Mouse (Mus musculus): ENCODE data around the gene Atp6v1fnb. TPM values are rescaled to one million over a fixed set of nuclear protein-coding genes. Genes with fewer than 3 reads are reported as not detected.

Atp6v1fnb gene
- total and polyA plus RNA-seq, 3 experiments, result 0.13 TPM; not detected in 2

DNA sequence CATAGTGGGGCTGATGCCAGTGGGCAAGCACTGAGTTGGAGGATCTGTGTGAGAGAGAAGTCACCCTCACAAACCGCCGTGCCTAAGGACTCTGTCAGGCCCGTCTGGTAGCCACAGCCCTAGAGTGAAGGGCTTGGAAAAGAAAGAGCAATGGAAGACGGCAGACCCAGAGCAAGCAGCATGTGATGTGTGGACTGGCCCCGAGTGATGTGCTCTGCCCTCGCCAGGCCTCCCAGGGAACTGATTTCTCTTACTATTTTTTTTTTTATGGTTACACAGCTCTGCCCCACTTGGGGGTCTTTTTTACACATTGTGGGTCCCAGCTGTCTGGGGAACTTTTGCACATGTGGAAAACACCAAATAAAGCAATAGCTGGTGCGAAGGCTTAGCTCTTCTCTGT lies 9.7 kb upstream of the Atp6v1fnb start:
- peaks cover 0 to 2% of the 10 kb centered on the region in 2 experiments; a peak in 1 of 4 replicates for H3K4me1 ChIP-seq (ENCODE audit: control insufficient read depth in 1 of 2, insufficient read depth in 2 of 2, low read length in 2 of 2)
- H3K4me3 ChIP-seq (ENCODE audit: control insufficient read depth in 1 of 2, insufficient read depth in 1 of 2, low read depth in 2 of 2, low read length in 2 of 2), result no peak overlapping the region
- H3K36me3 ChIP-seq (ENCODE audit: control insufficient read depth in 1 of 2, insufficient read depth in 2 of 2, low read length in 2 of 2), result no peaks in the 10 kb centered on the region
- DNase-seq (ENCODE audit: low read depth, low spot score), result no peak
- H3K27ac ChIP-seq (ENCODE audit: control insufficient read depth, low read depth, low read length), result no peak overlapping the region
- H3K9me3 ChIP-seq (replicated peaks; ENCODE audit: insufficient read depth, low read length), result no peaks in the 10 kb centered on the region
- peaks cover 0 to 2% of the 10 kb centered on the region in 2 experiments; a peak in 1 of 4 replicates for H3K27me3 ChIP-seq (ENCODE audit: control insufficient read depth in 1 of 2, insufficient read depth in 2 of 2, low read length in 2 of 2)
- no peak overlapping the region for H3K9ac ChIP-seq (ENCODE audit: control insufficient read depth, low read depth, low read length, poor library complexity, severe bottlenecking)
- no peak for TF ChIP-seq ZC3H11A (IDR thresholded peaks at IDR 0.05; ENCODE audit: low read depth, low read length)
- TF ChIP-seq POLR2AphosphoS2 (IDR thresholded peaks at IDR 0.05; ENCODE audit: low read length), result no peak
- no peak for TF ChIP-seq RCOR1 (IDR thresholded peaks at IDR 0.05; ENCODE audit: low read depth, low read length)
- no peak for TF ChIP-seq KAT2A (conservative IDR thresholded peaks at IDR 0.05; ENCODE audit: low read depth, low read length)
- no peak for TF ChIP-seq TCF12 (IDR thresholded peaks at IDR 0.05; ENCODE audit: low read depth, low read length)
- TF ChIP-seq RAD21 (IDR thresholded peaks at IDR 0.05; ENCODE audit: low read depth, low read length), result no peak
- TF ChIP-seq MAZ (IDR thresholded peaks at IDR 0.05; ENCODE audit: low read depth, low read length), result no peak
- no peaks in the 10 kb centered on the region for H3K79me2 ChIP-seq (ENCODE audit: control insufficient read depth, insufficient read depth, low read length, poor library complexity)

DNA sequence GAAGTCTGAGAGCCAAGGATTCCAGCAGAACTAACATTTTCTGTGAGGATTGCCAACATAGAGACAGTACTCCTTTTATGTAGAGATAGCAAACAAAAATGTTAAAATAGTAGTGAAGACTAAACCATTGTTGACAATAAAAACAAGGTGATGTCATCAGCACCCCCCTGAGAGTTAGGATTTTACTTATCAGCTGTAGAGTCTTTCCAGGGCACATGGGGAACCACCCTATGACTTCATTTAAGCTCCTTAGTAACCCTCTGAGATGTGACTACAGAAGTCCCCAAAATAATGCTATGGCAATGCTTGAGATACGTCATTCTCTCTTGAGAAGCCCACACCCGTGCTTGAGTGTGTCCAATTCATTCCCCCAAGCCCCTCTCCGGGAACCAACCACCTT lies 7.8 kb upstream of the Atp6v1fnb start:
- no peak overlapping the region for H3K9ac ChIP-seq (ENCODE audit: control insufficient read depth, low read depth, low read length, poor library complexity, severe bottlenecking)
- H3K4me3 ChIP-seq (ENCODE audit: control insufficient read depth in 1 of 2, insufficient read depth in 1 of 2, low read depth in 2 of 2, low read length in 2 of 2), result no peak overlapping the region
- no peak for TF ChIP-seq USF1 (IDR thresholded peaks at IDR 0.05; ENCODE audit: low read depth, low read length)
- no peak for TF ChIP-seq JUND (IDR thresholded peaks at IDR 0.05; ENCODE audit: low read depth, low read length)
- TF ChIP-seq ETS1 (IDR thresholded peaks at IDR 0.05; ENCODE audit: low read depth, low read length), result peak; percentile 53
- no peaks in the 10 kb centered on the region for H3K9me3 ChIP-seq (replicated peaks; ENCODE audit: insufficient read depth, low read length)
- no peak overlapping the region for H3K27ac ChIP-seq (ENCODE audit: control insufficient read depth, low read depth, low read length)
- H3K79me2 ChIP-seq (ENCODE audit: control insufficient read depth, insufficient read depth, low read length, poor library complexity), result peaks cover 6% of the 10 kb centered on the region
- no peak for DNase-seq (ENCODE audit: low read depth, low spot score)
- H3K27me3 ChIP-seq (ENCODE audit: control insufficient read depth in 1 of 2, insufficient read depth in 2 of 2, low read length in 2 of 2), result no peaks in the 10 kb centered on the region
- peaks cover 0 to 3% of the 10 kb centered on the region in 2 experiments; a peak in 1 of 4 replicates for H3K36me3 ChIP-seq (ENCODE audit: control insufficient read depth in 1 of 2, insufficient read depth in 2 of 2, low read length in 2 of 2)
- peaks cover 0 to 4% of the 10 kb centered on the region in 2 experiments; a peak in 1 of 4 replicates for H3K4me1 ChIP-seq (ENCODE audit: control insufficient read depth in 1 of 2, insufficient read depth in 2 of 2, low read length in 2 of 2)

DNA sequence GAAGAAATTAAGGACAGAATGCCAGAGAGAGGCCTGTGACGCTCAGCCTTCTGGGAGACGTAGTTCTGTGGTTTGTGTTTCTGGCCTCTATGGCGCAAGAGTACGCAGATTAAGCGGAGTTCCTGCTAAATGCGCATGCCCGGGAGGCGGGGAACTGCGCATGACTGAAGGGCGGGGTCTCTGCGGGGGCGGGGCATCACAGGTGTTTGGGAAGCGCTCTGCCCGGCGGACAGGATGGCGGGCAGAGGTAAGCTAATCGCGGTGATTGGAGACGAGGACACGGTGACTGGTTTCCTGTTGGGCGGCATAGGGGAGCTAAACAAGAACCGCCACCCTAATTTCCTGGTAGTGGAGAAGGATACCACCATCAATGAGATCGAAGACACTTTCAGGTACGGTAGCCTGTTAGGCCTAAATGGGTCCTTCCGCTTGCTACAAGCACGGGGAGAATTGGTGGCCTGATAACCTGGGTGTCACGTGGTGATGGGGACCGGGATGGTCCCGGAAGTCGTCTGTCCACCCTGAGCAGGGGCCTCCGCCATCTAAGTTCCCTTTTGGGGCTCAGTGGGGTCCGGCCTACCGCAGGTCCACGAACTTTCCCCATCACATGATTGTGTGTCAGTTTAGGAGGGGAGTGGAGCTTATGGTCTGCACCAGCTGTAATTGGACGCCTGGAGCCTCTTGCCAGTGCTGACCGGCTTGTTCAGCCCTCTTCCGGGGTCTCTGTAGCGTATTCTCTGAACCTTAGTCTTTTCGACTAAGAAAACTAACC lies 3.5 kb upstream of the Atp6v1fnb start, which contains the start of gene Atp6v1f:
TSS of gene Atp6v1f (plus strand) at position 136 of the 772 bp plus-strand sequence.
- Histone ChIP-seq H3K4me1 (ENCODE audit: control insufficient read depth in 1 of 2, insufficient read depth in 2 of 2, low read length in 2 of 2) (peaks cover 2 to 11% of the 10 kb centered on the region in 2 experiments; a peak in 2 of 4 replicates), H3K4me3 (ENCODE audit: control insufficient read depth in 1 of 2, insufficient read depth in 1 of 2, low read depth in 2 of 2, low read length in 2 of 2) (peak within 1 kb of the TSS; percentile 93 to 94), H3K27ac (ENCODE audit: control insufficient read depth, low read depth, low read length) (peak within 1 kb of the TSS; percentile 76), H3K27me3 (ENCODE audit: control insufficient read depth in 1 of 2, insufficient read depth in 2 of 2, low read length in 2 of 2) (no peaks in the 10 kb centered on the region), H3K36me3 (ENCODE audit: control insufficient read depth in 1 of 2, insufficient read depth in 2 of 2, low read length in 2 of 2) (peaks cover 3 to 12% of the 10 kb centered on the region in 2 experiments; a peak in 3 of 4 replicates), H3K79me2 (ENCODE audit: control insufficient read depth, insufficient read depth, low read length, poor library complexity) (peaks cover 14% of the 10 kb centered on the region), H3K9ac (ENCODE audit: control insufficient read depth, low read depth, low read length, poor library complexity, severe bottlenecking) (peak within 1 kb of the TSS; percentile 89), H3K9me3 (replicated peaks; ENCODE audit: insufficient read depth, low read length) (no peaks in the 10 kb centered on the region)
- peak; percentile 98 for DNase-seq (ENCODE audit: low read depth, low spot score)
- no peak for TF ChIP-seq UBTF (IDR thresholded peaks at IDR 0.05; ENCODE audit: borderline replicate concordance, insufficient read depth, low read depth, low read length)
- TF ChIP-seq NRF1 (IDR thresholded peaks at IDR 0.05; ENCODE audit: insufficient read depth, low read depth, low read length, poor library complexity, severe bottlenecking), result peak; percentile 90
- TF ChIP-seq SMC3 (IDR thresholded peaks at IDR 0.05; ENCODE audit: low read depth, low read length), result no peak
- TF ChIP-seq MYC (IDR thresholded peaks at IDR 0.05; ENCODE audit: low read depth, low read length), result peak; percentile 97
- no peak for TF ChIP-seq JUND (IDR thresholded peaks at IDR 0.05; ENCODE audit: low read depth, low read length)
- TF ChIP-seq POLR2AphosphoS2 (IDR thresholded peaks at IDR 0.05; ENCODE audit: low read length), result peak; percentile 75; the same call in 1 of the 2 replicates
- TF ChIP-seq TBP (IDR thresholded peaks at IDR 0.05; ENCODE audit: low read depth, low read length), result peak; percentile 77
- peak; percentile 97 for TF ChIP-seq USF1 (IDR thresholded peaks at IDR 0.05; ENCODE audit: low read depth, low read length)
- peak; percentile 94 for TF ChIP-seq SIN3A (IDR thresholded peaks at IDR 0.05; ENCODE audit: low read length)
- no peak for TF ChIP-seq CHD2 (IDR thresholded peaks at IDR 0.05; ENCODE audit: low read length)
- 0 out of 2 replicates have a peak, but pooled peaks have one; percentile 33 for TF ChIP-seq MYB (IDR thresholded peaks at IDR 0.05; ENCODE audit: low read depth, low read length)
- TF ChIP-seq KAT2A (conservative IDR thresholded peaks at IDR 0.05; ENCODE audit: low read depth, low read length), result peak; percentile 72
- TF ChIP-seq GATA1 (IDR thresholded peaks at IDR 0.05; ENCODE audit: low read depth, low read length), result peak; percentile 60
- no peak for TF ChIP-seq ZKSCAN1 (IDR thresholded peaks at IDR 0.05; ENCODE audit: low read depth, low read length)
- 0 out of 2 replicates have a peak, but pooled peaks have one; percentile 47 for TF ChIP-seq CHD1 (IDR thresholded peaks at IDR 0.05; ENCODE audit: low read depth, low read length)
- TF ChIP-seq HCFC1 (IDR thresholded peaks at IDR 0.05; ENCODE audit: low read depth, low read length), result peak; percentile 94
- TF ChIP-seq CTCF (IDR thresholded peaks at IDR 0.05 in 2 of 3, conservative IDR thresholded peaks at IDR 0.05 in 1 of 3; ENCODE audit: control insufficient read depth in 1 of 3, insufficient read depth in 1 of 3, low read depth in 2 of 3, low read length in 3 of 3, poor library complexity in 1 of 3, severe bottlenecking in 1 of 3), result no peak
- TF ChIP-seq ELF1 (IDR thresholded peaks at IDR 0.05; ENCODE audit: low read depth, low read length), result peak; percentile 89

Data from MEL (cell line).